Mouse (Mus musculus): Measurements from ENCODE around the gene Cldn7. TPM values are rescaled to one million over a fixed set of nuclear protein-coding genes. Genes with fewer than 3 reads are reported as not detected.
"Not testable (repeated sequence)": the region's sequence is repeated elsewhere in the genome, so short reads cannot be mapped to it uniquely, and the experiment has no call there.

Gene Cldn7
- total RNA-seq, 4 experiments from 2014 or later: 0.55 TPM; not detected in 3

DNA sequence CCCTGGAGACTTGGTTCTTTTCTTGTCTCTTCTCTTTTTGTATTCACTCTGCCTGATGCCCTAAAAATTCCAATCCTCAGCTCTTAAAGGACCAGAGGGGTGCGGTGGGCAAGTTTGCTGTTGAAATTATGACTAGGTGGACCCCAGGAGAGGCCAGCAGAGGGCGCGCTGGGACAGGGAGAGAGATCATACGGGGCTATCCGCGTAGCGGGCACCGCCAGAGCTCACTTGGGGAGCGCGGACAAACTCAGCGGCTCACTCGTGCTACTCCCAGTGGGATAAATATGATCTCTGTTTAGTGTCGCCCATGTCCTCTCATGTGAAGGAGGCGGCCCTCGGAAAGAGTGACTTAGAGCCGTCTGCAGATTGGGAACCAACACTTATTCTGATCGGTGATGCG lies 30.4 kb upstream of the Cldn7 start:
- peak; percentile 82 for DNase-seq

- DNase-seq: no peak
These were observed 29.9 kb upstream of the Cldn7 start for GRCm38 (mm10) chr11:69934681-69935080.

DNA sequence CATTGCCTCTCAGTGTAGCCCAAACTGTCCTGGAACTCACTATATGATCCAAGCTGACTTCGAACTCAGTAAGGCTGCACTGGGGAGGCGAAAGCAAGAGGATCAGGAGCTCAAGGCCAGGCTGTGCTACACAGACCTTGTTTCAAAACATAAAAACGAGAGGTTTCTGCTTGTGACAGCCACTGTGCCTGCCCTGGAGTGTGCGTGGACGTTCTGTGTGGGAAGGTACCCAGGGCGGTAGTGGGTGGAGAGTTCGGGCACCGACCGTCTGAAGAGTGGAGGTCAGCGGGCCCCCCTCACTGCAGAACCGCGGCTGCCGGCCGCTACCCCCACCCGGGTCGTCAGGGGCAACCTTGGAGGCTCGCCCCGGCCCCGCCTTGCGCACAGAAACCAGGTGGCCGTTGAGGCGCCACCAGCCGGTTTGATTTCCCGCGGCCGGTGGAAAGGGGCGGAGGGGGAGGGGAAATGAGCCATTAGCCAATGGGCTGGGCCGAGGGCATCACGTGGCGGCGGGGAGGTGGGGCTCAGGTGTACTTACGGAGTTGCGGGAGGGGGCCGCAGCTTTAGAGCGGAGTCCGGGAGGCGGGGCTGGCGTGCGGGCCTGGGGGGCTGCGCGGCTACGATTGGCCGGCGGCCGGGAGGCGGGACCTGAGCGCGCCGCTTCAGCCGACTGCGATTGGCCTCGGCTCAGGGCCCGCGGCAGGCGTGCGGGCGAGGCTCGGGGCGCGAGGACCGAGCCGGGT lies 29.3 kb upstream of the Cldn7 start, which contains the start of gene Ybx2:
Gene Ybx2 (plus strand): TSS at position 660 of the 743 bp plus-strand sequence.
- peak; percentile 79 for DNase-seq

DNA sequence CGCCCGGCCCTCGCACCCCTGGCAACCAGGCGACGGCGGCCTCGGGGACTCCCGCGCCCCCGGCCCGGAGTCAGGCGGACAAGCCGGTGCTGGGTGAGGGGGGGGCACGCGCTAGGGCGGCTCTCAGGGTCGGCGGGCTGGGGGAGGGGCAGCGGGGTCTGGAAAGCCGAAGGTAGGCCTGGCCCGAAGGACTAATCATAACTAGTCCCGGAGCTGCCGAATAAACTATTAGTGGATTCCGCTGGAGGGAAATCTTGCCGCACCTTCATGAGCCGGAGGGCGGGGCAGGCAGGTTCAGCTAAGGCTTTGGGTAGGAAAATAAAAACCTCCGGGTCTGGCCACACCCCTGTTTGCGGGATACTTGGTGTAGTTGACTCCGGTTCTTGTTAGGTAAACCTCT lies 28.4 kb upstream of the Cldn7 start:
- DNase-seq: no peak

GRCm38 (mm10) chr11:69936714-69937347 lies 27.7 kb upstream of the Cldn7 start:
- DNase-seq: no peak

GRCm38 (mm10) chr11:69937385-69937784 lies 27.2 kb upstream of the Cldn7 start:
- no peak for DNase-seq

DNA sequence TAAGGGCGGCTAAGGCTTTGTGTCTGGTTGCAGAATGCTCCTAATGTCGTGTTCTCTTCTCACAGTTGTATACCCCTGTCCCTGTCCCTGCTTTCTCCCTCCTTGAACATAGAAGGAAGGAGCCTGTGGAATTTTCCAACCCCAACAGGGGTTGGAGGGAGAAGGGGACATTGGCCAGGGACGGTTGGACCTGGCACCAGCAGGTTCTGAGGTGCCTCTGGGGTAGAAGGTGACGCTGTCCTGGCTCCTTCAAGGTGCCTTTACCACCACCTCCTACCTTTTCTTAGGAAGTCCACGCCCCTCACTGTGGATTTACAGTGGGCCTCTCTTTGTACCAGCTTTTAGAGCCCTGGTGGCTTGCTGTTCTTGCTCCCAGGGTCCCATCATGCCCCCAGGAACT lies 26.7 kb upstream of the Cldn7 start:
- DNase-seq: no peak

- DNase-seq: no peak
These were observed 26.1 kb upstream of the Cldn7 start for GRCm38 (mm10) chr11:69938401-69938979.

- no peak for DNase-seq
These were observed 25.4 kb upstream of the Cldn7 start for GRCm38 (mm10) chr11:69939181-69939580.

DNA sequence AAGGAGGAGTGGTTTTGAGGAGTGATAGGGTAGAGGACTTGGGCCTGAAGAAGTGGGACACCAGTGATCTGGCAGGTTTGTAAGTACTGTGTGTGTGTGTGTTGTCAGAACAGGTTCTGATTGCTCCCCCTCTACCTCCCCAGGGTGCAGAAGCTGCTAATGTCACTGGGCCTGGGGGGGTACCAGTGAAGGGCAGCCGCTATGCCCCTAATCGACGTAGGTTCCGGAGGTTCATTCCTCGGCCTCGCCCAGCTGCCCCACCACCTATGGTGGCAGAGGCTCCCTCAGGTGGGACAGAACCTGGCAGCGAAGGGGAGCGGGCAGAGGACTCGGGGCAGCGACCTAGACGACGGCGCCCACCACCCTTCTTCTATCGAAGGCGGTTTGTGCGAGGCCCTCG lies 24.8 kb upstream of the Cldn7 start:
- DNase-seq: no peak

DNA sequence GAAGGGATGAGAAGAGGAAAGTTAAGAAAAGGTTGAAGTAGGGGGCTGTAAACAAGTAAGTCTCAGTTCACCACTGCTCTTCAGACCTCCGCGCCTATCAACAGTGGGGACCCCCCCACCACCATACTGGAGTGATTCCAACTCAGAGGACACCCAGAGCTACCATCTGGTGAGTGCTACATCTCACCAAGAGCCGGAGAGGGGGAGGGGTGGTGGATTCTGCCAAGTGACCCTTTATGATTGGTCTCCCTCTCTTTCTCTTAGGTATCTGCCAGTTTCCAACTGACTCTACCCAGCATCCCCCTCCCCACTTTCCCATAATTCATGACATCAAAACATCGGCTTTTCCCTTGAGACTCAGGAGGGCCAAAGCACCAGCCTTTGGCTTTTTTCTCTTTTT lies 23.6 kb upstream of the Cldn7 start:
- DNase-seq: no peak

DNA sequence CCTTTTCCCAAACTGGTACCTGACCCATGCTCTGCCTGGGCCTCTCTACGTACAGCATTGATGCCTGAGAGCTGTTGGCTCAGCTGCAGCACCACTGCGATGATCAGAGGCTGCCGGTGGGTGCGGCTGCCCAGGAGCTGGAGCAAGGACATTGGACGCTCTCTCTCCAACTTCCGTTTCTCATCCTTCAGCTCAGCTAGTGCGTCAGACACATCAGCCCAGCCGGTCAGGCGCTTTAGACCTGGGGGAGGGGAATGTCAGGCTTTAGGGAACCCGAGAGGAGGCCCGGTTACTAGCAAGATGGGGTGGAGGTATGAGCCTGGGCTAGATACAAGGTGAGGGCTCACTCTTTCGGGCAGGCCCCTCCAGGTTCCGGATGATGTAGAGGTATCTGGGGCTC lies 19.4 kb upstream of the Cldn7 start:
- peak; percentile 64 for DNase-seq

- no peak for DNase-seq
These were observed 18.3 kb upstream of the Cldn7 start for GRCm38 (mm10) chr11:69945997-69946891.

- no peak for DNase-seq
These were observed 17.1 kb upstream of the Cldn7 start for GRCm38 (mm10) chr11:69947337-69948065.

- DNase-seq: peak; percentile 88
These were observed 16.4 kb upstream of the Cldn7 start, which contains the start of gene Slc2a4 for GRCm38 (mm10) chr11:69948066-69948762. Gene Slc2a4 (minus strand): TSS chr11:69948188.

GRCm38 (mm10) chr11:69948763-69949150 lies 15.8 kb upstream of the Cldn7 start:
- DNase-seq: peak; percentile 82

- no peak for DNase-seq
These were observed 13.6 kb upstream of the Cldn7 start for GRCm38 (mm10) chr11:69950807-69951459.

GRCm38 (mm10) chr11:69952274-69952673 lies 12.3 kb upstream of the Cldn7 start:
- DNase-seq: no peak

DNA sequence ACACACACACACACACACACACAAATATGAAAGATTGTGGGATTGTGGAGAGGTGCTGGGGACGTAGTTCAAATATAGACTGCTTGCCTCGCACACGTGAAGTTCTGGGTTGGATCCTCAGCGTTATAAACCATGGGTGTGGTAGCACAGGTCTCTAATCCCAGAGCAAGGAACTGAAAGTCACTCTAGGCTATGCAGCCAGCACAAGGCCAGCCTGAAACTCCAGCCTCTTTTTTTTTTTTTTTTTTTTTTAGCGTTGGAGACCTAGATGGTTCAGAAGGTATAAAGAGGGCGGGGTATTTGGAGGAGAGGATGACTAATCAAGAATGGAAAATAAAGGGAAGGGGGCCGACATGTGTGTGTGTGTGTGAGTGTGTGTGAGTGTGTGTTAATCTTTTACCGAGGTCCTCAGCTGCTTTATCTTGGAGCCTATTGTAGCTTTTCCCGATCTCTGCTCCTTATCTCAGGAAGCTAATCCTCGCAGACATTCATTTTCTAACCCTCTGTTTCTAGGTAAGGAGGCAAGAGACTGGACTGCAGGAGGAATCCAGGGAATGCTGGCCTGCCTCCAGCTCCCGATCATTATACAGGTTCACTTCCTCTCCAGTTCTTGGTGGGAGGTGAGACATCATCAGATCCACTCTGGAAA lies 11.2 kb upstream of the Cldn7 start:
- no peak for DNase-seq

GRCm38 (mm10) chr11:69955618-69956017 lies 9.0 kb upstream of the Cldn7 start:
- DNase-seq: not testable (repeated sequence)
